Mouse (Mus musculus) common myeloid progenitor, adult 5-6 weeks (primary cell): ENCODE measurements around the gene Dip2c. TPM values are rescaled to one million over a fixed set of nuclear protein-coding genes. Genes with fewer than 3 reads are reported as not detected.

Experiments
- ATAC-seq: replicated peaks from 2 replicates; pipeline ENCODE4 v1.8.0; 2016; ENCODE audit warnings: low read depth, mild to moderate bottlenecking, moderate TSS enrichment, inconsistent platforms; ENCODE audit not compliant: poor library complexity, severe bottlenecking
- total RNA-seq: library from RNA; stranded (forward); fragments of 200-1000, 187-1606 nt; gene quantifications from 2 replicates; pipeline ENCODE4 v1.2.3, GENCODE M21; 2017

Gene Dip2c
- total RNA-seq, 1 experiment from 2014 or later: 4.9 TPM

DNA sequence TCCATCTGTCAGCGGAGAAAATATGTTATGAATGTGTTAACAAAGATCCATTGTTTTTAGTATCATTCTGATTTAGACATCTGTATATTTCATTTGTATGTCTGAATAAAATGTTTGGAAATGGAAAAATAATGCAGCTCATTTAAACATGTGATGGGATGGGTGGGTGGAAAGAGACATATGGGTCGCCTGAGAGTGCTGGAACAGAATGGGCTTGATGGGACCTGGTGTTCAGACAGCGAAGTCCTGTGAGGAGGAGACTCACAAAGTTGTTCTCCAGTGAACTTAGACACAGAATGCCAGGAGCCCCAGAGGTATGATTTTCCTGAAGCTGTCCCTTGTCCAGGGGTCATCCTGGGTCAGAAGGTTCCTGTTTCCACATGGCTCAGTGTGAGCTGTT lies 142.1 kb downstream of the Dip2c start:
- ATAC-seq: no peak

DNA sequence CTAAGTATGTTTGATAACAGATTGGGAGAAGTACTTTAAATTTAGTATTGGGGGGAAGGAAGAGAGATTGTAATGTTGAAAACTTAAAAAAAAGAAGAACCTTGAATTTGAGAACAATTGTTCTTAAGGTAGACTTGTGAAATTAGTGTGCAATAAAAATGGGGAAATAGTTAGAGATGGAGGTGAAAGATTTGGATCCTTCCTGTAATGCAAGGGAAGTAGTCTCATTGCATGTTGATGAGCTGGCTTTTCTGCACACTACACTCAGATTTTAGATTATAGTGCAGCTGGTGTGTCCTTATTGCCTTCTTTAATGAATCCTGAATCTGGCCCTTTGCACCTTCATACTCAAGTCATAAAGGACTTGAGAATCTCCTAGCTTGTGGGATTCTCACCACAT lies 142.9 kb downstream of the Dip2c start:
- peak; percentile 72 for ATAC-seq

DNA sequence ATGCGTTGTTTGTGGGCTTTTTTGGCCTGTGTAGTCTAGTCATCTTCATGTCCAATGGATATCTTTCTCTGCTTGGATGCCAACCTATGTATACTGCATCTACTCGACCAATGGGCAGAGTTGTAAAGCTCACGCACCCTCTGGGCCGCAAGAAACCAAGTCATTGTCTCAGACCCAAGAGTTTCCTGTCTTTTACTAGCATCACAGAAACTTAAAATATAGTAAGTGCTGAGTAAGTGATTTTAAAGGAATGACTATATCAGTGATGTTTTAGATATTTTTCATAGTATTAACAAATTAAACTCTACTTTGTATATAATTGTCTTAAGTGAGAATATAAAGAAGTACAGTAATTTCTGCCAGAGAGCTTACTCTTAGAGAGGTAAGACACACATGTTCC lies 145.6 kb downstream of the Dip2c start:
- no peak for ATAC-seq

DNA sequence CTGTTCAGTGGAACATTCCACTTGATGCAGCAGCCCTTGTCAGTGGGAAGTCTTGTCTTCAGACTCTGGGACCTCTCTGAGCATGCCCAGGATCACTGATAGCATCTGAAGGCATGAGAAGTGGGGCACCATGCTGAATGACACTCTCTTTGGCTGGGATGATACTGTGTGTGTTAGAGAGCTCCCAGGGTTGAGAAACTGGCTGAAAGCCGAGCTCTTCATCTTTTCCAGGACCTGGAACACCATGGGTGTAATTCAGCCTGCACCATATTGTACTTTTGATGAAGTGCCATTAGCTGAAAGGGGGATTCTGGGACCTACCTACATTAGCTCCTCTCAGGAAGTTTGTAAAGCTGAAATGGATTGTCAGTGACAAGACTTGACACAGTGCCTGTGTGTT lies 146.5 kb downstream of the Dip2c start:
- ATAC-seq: no peak

DNA sequence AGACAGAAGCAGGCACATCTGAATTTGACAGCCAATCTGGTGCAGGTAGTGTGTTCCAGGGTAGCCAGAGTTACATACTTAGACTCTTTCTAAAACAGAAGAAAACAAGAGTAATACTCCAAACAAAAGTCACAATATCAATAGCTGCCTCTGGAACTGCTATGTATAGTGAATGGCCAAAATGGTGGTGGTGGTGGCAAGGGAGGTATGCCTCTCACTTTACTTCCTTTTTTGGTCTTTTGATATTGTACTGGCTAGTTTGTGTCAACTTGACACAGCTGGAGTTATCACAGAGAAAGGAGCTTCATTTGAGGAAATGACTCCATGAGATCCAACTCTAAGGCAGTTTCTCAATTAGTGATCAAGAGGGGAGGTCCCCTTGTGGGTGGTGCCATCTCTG lies 148.1 kb downstream of the Dip2c start:
- ATAC-seq: peak; percentile 49; the same call in 1 of the 2 replicates

DNA sequence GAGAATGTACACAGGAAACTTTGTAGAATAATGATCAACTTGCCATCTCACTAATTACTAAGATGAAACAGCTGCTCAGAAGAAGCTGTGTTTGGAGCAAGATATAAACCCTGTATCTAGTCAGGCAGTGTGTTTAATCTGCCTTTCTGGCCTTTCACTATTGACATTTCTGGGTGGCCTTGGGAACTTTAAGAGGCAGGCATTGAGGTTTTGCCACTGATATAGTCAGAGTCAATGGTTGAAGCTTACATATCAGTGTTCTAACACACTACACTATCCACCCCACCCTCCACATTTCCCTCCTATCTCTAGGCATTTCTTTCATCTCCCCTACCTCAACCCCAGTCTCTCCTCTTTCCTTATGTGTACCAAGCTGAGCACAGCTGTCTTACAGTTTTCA lies 149.9 kb downstream of the Dip2c start:
- peak; percentile 33 for ATAC-seq

DNA sequence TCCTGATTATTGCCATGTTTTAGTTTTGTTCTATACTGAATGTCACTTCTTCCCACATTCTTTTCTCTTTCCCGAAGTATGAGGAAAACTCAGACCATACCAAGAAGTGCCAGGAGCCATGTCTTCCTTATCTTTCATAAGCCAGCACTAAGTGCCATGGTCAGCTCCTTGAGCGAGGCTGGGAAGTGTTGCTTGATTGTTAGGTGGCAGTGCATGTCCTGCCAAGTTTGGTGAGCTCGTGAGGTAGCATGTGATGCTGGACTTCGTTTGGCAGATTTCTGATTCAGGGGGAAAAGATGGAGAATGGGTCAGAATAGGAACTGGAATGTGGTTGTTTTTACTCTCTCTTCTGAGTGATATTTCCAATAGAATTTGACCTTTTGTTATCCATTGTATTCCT lies 150.5 kb downstream of the Dip2c start:
- no peak for ATAC-seq

DNA sequence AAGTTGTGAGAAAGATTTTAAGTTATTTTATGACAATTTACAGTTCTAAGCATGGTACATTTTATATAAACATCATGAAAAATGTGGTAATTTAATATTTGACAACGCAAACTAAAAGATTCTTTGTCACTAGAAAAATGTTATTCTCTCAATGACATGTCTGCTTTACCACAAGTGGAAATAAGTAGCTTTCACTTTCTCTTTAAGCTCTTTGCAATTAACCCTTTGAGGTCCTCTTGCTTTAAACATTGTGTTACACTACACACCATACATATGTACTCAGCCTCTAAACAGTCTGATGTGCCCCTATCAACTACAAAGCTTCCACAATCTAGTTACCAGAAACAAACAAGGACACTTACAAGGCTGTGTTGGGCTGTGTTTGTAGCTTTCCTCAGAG lies 153.6 kb downstream of the Dip2c start:
- peak; percentile 42; the same call in 1 of the 2 replicates for ATAC-seq

DNA sequence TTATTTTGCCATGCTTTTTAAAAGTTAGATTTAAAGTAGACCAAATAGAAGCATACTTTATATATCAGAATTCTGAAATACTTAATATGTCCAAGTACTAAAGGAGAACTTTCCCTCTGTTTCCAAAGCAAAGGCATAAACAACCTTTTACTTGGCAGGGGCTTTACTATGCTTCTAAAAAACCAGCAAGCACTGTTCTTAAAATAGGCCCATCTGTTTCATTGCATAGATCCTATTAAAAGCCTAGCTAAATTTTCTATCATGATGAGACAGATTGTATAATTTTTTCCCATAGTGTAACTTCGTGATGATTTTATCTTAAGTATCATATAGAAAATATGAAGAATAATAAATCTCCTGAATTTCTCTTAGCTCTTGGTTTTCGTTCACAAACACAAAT lies 154.4 kb downstream of the Dip2c start:
- no peak for ATAC-seq

DNA sequence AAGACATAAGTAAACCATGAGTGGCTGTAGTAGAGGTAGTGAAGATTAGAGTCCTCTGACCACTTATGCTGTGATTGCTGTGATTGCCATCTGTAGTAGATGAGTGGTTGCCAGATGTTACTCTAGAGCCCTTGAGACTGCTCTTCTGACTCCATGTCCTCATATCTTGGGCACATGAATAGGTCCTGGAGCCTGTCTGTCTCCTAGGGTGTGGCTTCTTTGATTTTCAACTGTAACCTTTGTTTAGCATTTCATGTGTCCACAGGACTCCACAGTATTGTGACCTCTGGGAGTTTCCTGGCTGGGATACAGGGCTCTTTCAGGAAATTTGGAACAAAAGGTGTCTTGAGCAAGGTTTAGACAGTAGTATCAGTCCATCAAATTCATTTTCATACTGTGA lies 155.1 kb downstream of the Dip2c start:
- no peak for ATAC-seq

DNA sequence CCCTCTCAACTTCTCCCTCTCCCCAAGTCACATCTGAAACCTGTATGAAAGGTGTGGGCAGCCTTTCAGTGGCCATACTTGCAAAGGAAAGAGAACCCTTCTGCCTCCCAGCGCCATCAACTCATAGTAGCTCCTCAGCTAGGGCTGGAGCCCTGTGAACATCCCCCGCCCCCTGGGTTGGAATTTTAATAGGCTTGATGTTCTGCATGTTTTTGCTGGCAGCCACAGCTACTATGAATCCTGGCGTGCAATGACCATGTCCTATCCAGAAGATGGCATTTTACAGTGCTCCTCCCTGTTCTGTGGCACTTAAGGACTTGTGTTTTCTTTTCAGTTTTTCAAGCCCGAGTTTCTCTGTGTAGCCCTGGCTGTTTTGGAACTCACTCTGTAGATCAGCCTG lies 166.7 kb downstream of the Dip2c start:
- no peak for ATAC-seq

DNA sequence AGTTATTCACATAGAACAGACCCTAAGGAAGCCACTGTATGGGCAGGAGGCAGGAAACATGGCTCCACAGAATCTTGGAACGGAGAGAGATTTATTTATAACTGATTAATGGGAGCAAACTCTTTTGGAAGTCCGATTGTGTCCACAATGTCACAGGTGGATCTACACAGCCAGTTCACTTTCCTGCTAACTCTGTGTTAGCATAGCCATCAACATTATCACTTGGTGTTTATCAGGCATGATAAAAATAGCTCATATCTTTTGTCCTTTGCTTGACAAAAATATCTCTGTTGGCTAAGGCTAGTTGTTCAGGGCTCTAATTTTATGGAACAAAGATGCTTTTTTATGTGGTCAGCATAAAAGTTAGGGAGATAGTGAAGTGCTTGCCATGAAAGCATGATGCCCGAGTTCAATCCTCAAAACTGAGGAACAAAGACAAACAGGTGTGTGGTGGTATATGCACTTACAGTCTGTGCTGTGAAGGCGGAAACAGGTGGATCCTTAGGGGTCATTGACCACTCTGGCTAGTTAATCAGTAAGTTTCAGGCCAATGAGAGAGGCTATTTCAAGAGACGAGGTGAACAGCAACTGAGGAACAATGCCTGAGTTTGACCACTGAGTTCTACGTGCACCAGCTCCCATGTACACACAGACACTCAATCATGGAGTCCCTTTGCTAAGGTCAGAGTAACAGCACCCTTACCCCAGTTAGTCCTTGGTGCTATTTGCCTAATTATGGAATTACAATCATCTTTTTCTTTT lies 169.4 kb downstream of the Dip2c start:
- no peak for ATAC-seq

DNA sequence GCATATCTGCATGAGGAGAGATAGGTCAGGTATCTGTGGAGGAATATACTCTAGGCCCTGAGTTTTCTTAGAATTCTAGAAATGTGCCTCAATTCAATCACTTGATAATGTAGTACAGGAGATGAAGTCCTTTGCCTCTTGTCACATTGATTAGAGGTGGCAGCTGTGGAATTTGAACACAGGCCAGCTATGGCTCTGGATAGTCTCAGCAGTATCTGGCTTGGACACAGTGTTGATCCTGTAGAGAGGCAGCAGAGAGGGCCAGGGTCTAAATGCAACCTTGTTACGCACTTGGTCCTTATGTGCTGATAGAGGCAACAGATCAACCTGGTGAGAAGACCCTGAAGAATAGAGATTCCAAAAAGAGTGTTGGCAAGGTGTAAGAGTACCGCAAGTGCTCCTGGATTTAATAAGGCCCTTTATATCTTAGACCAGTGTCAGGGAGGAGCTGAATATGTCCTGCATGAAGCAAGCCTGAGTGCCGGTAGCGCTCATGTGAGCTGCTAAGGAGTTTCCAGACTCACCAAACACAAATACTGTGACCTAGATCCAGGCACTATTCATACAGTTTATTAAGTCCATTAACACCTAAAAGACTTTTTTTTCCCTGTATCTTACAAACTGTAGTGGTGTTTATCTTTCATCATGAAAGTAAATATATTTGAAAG lies 170.3 kb downstream of the Dip2c start:
- ATAC-seq: no peak

DNA sequence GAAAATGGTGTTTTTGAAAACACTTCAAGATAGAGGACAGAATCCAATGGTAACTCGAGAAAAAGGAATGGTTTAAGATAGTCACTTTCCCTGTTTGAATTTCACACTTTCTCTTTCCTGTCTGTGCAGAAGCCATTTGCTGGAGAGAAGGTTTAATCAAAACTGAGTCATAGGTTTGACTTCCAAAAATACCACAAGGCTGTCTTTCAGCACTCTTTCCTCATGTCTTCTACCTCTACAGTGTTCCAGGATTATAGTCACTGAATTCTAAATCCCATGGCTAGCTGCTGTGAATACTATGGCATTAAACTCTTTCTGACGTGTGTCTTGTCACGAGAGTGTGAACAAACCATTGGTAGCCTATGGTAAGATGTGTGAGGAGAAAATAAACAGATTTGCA lies 173.9 kb downstream of the Dip2c start:
- ATAC-seq: no peak

DNA sequence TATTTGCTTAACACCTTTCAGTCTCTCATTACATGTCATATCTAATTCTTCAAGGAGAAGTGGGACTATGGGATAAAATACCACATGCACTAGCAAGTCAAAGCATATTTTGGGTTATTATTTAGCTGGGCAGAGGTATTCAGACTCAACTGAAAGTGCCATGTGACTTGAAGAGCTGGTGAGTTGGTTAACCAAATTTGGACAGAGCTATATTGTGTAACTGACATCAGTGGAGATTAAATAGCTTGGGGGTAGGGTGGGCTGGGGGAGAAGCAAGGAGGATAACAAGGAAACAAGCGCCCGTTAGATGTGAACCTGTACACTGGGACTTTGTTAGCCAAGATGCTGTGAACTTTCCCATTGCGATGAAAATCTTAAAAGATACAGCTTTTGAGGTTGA lies 175.6 kb downstream of the Dip2c start:
- ATAC-seq: no peak

DNA sequence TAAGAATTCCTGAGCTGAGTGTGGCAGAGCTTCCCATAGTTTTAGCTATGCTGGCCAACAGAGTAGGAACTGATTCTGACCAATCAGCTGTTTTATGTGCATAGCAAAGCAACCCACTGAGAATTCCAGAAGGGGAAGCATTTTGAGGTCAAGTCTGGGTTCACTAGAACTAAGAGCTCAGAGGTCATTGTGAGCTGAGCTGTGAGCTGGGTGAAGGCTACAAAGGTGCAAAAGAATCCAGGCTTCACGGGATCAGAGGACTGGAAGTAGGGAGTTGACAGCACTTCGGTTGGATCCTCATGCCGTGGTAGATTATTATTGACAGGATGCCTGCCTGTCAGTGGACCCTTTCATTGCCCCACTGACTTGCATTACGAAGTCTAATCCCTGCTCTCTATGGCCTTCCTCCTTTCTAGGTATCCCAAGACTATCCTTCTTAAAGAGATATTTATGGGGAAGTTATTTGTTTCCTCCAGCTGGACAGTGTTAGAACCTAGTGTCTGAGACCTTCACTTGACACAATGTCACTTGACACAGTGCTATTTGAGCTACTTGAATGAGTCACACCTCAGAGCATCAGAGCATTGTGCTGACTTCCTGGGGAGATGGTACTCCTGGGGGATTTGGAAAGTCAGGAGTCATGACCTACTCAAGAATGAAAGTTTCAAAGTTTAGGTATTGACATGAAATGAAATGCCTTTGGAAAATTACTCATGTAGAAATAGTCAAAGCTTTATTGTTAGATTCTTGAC lies 178.3 kb downstream of the Dip2c start:
- no peak for ATAC-seq

DNA sequence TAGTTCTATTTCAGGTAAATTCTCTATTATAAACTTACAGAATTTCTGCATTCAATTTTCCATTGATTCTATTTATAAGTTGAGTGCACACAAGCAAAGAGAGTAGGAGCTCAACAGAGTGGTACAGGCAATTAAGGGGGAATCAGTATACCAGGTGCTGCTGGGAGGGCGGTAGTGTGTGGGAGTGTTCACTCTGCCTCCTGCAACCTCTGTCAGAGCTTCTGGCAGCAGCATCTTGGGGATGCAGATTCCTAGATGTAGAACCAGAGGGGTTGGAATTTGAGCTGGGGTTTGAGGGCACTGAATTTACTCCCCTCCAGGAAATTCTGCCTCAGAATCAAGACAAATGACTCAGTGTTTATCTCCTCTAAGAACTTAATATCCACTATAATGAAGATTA lies 179.7 kb downstream of the Dip2c start:
- no peak for ATAC-seq

DNA sequence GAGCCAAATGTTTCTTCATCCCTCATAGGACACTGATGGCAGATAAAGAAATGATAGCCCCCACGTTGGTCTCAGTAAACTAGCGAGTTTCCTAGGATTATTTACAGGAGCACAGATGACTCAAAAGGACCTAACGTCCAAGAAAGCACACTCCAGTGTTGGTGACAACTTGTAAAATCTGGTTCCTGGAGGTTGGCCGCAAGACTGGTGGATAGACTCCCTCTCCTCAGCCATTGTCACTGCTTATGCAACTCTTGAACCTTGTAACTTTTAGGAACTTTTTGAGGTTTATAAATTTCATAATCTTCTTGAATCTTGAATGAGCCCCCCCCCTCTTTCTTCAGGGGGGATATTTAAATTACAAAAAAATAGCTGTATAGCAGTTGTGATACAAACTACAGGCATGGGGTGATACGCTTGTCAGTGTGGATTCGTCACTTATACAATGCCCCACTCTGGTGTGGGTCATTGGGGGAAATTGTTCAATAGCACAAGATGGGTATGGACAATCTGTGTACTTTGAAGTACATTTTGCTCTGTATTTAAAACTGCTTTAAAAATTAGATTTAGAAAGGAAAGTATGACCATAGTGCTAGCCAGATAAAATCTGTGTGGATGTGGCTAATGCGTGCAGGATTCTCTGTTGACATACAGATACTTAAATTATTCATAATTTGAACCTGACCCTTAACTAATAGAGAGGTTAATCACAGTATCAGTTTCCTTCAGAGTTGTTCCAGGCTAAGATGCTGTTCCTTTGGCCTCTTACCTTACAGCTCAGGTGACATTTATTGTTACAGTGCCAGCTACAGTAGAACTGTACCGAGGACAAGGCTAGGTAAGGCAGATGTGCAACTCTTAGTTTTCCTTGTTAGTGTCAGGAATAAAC lies 181.3 kb downstream of the Dip2c start:
- ATAC-seq: no peak

DNA sequence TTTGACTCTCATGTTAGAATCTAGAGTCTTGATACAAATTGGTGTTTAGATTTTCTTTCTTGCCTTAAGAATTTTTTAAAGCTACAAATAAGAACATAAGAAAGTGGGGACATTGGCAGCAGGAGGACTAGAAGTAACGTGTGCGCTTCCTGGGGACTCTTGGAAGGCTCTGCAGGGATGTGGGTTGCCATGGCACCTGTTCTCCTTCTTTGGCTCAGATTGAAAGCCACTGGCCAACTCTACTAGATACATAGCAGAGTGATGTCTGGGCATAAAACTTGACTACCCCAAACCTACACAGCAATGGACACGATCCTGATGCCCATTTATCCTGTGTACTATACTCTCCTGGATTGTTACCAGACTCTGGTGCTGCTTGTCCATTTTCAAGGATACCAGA lies 188.1 kb downstream of the Dip2c start:
- ATAC-seq: no peak

DNA sequence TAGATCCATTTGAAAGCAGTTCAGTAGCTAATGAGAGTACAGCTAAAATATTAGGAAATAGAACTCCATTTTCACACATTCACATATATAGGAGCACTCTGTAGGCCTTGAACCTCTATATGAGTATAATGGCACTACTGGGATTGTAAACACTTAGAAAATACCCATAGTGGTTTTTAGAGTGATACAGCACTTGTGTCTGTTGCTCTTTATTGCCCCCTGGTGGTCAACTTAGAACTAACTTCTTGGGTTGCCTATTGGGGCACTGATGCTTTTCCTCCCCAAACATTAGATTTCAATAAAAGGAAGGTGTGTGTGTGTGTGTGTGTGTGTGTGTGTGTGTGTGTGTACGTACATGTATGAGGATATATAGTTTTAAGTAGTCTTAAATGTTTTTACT lies 190.9 kb downstream of the Dip2c start:
- ATAC-seq: peak; percentile 88
